Comparison of ENCODE assay signal across 13 mouse cellular contexts in genomic region chr7:63509825-63510224, GRCm38 (mm10).
DNase-seq lines count a peak whose midpoint lies in the region; ATAC-seq and TF ChIP-seq lines count a peak whose summit lies in the region.
"Had no signal": no experiment of that assay in that cellular context is flagged by ENCODE, and none has a peak within 500 bp of the region (broad histone marks: within the 10 kb centered on the region; RNA-seq: fewer than 3 reads in every experiment).

No protein-coding gene starts in this region.

- H3K4me2 ChIP-seq in hindbrain, postnatal 0 days (ENCODE audit: low read depth, low read length) = no peak overlapping the region
- H3K4me2 ChIP-seq: embryonic facial prominence, embryonic 13.5 days had no signal

- H3K36me3 ChIP-seq in hindbrain, postnatal 0 days (ENCODE audit: insufficient read depth, low read length) = no peaks in the 10 kb centered on the region
- H3K36me3 ChIP-seq: embryonic facial prominence, embryonic 13.5 days had no signal

- TF ChIP-seq CTCF in hindbrain, postnatal 0 days (IDR thresholded peaks at IDR 0.05; ENCODE audit: low read depth) = peak; percentile 43

- H3K4me3 ChIP-seq in hindbrain, postnatal 0 days (ENCODE audit: low read length) = no peak overlapping the region
- H3K4me3 ChIP-seq: embryonic facial prominence, embryonic 13.5 days had no signal

- WGBS in hindbrain, postnatal 0 days = 34% methylated on average over 1 of the region's 1 CpGs

- H3K9me3 ChIP-seq in hindbrain, postnatal 0 days (ENCODE audit: low read length) = no peaks in the 10 kb centered on the region
- H3K9me3 ChIP-seq: embryonic facial prominence, embryonic 13.5 days had no signal

- H3K9ac ChIP-seq in hindbrain, postnatal 0 days (replicated peaks; ENCODE audit: low read length) = no peak overlapping the region
- H3K9ac ChIP-seq: embryonic facial prominence, embryonic 13.5 days had no signal

- 0 out of 2 replicates have a peak, but pooled peaks have one; percentile 41 for ATAC-seq in hindbrain, postnatal 0 days

- peaks cover 7% of the 10 kb centered on the region for H3K4me1 ChIP-seq in hindbrain, postnatal 0 days (ENCODE audit: insufficient read depth, low read length)
- H3K4me1 ChIP-seq: embryonic facial prominence, embryonic 13.5 days had no signal

- H3K27ac ChIP-seq in hindbrain, postnatal 0 days = no peak overlapping the region
- H3K27ac ChIP-seq: embryonic facial prominence, embryonic 13.5 days had no signal

- no peaks in the 10 kb centered on the region for H3K27me3 ChIP-seq in hindbrain, postnatal 0 days (ENCODE audit: insufficient read depth, low read length)
- H3K27me3 ChIP-seq: embryonic facial prominence, embryonic 13.5 days had no signal

- intact Hi-C loops in left cerebral cortex, postnatal 4 days (cut with DNase I) = no loop called here
- intact Hi-C loops in left cerebral cortex, postnatal 25 days (cut with DNase I) = no loop called here

- DNase-seq in left cerebral cortex, postnatal 4 days = peak; percentile 71
- DNase-seq in left cerebral cortex, postnatal 25 days (ENCODE audit: low spot score in 2 of 2) = no peak
- DNase-seq in NIH3T3 (ENCODE audit: low read depth) = peak; percentile 5
- peak; percentile 6 for DNase-seq in embryo, embryonic 11 days
- peak; percentile 70 for DNase-seq in hindbrain, postnatal 0 days (ENCODE audit: low spot score)
- no peak for DNase-seq in layer of hippocampus, adult 18-20 months (ENCODE audit: low spot score in 2 of 2)
- no peak for DNase-seq in MN1 (ENCODE audit: low spot score)
- DNase-seq: adrenal gland, postnatal 36 days; kidney, adult 9 months; lung, adult 18-20 months; spleen, adult 18-20 months; thymus, postnatal 36 days had no signal

Comparison
In these comparisons a context has a peak if more than half of its experiments do, and no peak if none do; other contexts are left out.
1. DNase-seq: peak in left cerebral cortex, postnatal 4 days (single experiment), NIH3T3 (single experiment), embryo, embryonic 11 days (single experiment) and hindbrain, postnatal 0 days (single experiment); none in left cerebral cortex, postnatal 25 days (0 of 2), layer of hippocampus, adult 18-20 months (0 of 2) and MN1 (single experiment).